Mouse (Mus musculus): ENCODE measurements around the gene Ano10. TPM values are rescaled to one million over a fixed set of nuclear protein-coding genes. Genes with fewer than 3 reads are reported as not detected.

Ano10 gene
- polyA plus RNA-seq, 1 experiment: 62.4 TPM

DNA sequence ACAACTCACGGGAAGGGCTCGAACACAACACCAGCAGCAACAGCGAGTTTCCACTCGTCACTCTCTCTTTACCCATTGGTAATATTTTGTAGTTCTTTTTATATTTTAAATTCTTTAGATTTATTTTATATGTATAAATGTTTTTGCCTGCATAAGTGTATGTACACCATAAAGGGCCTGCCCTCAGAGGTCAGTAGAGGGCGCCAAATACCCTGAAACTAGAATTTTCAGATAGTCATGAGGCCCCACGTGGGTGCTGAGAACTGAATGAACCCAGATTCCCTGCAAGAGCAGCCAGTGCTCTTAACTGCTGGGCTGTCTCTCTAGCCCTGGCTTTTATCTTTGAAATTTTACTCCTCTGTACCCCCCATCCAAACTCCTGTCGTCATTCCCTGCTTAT is 89.7 kb downstream of the Ano10 start:
- TF ChIP-seq POLR2A (IDR thresholded peaks at IDR 0.05; ENCODE audit: borderline replicate concordance, control insufficient read depth, low read depth, low read length) (no peak), CTCF (IDR thresholded peaks at IDR 0.05; ENCODE audit: control insufficient read depth, insufficient read depth, low read length) (peak; percentile 21; the same call in 1 of the 2 replicates)
- no peak overlapping the region for H3K4me3 ChIP-seq (replicated peaks; ENCODE audit: control insufficient read depth, low read depth, low read length)
- no peak overlapping the region for H3K27ac ChIP-seq (ENCODE audit: control insufficient read depth, insufficient read depth, low read depth, low read length, poor library complexity)
- no peaks in the 10 kb centered on the region for H3K4me1 ChIP-seq (ENCODE audit: control insufficient read depth, insufficient read depth, low read length)
- WGBS: 77% methylated on average over 7 of the region's 7 CpGs

- Histone ChIP-seq H3K4me1 (ENCODE audit: control insufficient read depth, insufficient read depth, low read length) (no peaks in the 10 kb centered on the region), H3K4me3 (replicated peaks; ENCODE audit: control insufficient read depth, low read depth, low read length) (no peak overlapping the region), H3K27ac (ENCODE audit: control insufficient read depth, insufficient read depth, low read depth, low read length, poor library complexity) (no peak overlapping the region)
- WGBS: 82% methylated on average over 6 of the region's 6 CpGs
- TF ChIP-seq CTCF (IDR thresholded peaks at IDR 0.05; ENCODE audit: control insufficient read depth, insufficient read depth, low read length) (peak; percentile 38; the same call in 1 of the 2 replicates), POLR2A (IDR thresholded peaks at IDR 0.05; ENCODE audit: borderline replicate concordance, control insufficient read depth, low read depth, low read length) (no peak)
Observed at GRCm38 (mm10) chr9:122199253-122199652, 95.0 kb downstream of the Ano10 start.

DNA sequence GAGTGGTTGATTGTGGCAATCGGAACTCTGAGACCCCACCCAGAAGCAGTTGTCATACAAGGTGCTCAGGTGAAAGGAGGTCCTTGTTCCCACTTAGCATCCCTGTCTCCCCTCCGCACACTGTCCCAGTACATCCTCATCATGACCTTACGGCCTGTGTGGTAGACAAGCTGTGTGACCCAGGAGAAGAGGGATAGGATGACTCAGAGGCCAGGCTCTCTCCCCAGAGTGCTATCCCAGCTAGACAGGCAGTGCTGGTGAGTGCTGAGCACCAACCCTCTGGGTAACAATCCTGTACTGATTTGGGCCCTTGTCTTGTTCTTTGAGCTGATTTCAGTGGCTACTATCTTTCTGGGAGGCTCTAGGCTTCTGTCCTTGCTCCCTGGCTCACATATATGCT is 95.6 kb downstream of the Ano10 start:
- Histone ChIP-seq H3K4me3 (replicated peaks; ENCODE audit: control insufficient read depth, low read depth, low read length) (no peak overlapping the region), H3K4me1 (ENCODE audit: control insufficient read depth, insufficient read depth, low read length) (no peaks in the 10 kb centered on the region), H3K27ac (ENCODE audit: control insufficient read depth, insufficient read depth, low read depth, low read length, poor library complexity) (no peak overlapping the region)
- TF ChIP-seq CTCF (IDR thresholded peaks at IDR 0.05; ENCODE audit: control insufficient read depth, insufficient read depth, low read length) (no peak), POLR2A (IDR thresholded peaks at IDR 0.05; ENCODE audit: borderline replicate concordance, control insufficient read depth, low read depth, low read length) (no peak)
- 90% methylated on average over 3 of the region's 3 CpGs for WGBS

DNA sequence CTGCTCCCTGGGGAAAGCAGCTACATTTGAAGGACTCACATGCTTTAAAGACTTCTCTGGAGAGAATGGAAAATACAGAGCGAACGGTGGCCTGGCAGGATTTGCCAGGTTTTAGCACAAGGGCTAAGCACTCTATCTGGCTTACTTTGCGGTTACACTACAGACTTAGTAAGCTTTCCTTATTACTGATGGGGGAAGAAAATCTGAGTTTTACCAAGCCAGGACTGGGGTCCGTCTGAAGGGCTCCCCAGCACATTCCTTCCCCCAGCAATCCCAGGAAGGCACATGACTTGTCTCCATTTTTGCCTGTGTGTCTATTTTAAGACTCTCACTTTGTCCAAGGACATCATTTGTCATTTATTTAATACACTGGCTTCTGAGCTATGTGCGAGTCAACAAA is 97.2 kb downstream of the Ano10 start:
- WGBS: 85% methylated on average over 5 of the region's 5 CpGs
- TF ChIP-seq CTCF (IDR thresholded peaks at IDR 0.05; ENCODE audit: control insufficient read depth, insufficient read depth, low read length): no peak
- TF ChIP-seq POLR2A (IDR thresholded peaks at IDR 0.05; ENCODE audit: borderline replicate concordance, control insufficient read depth, low read depth, low read length): no peak
- no peak overlapping the region for H3K27ac ChIP-seq (ENCODE audit: control insufficient read depth, insufficient read depth, low read depth, low read length, poor library complexity)
- H3K4me1 ChIP-seq (ENCODE audit: control insufficient read depth, insufficient read depth, low read length): no peaks in the 10 kb centered on the region
- no peak overlapping the region for H3K4me3 ChIP-seq (replicated peaks; ENCODE audit: control insufficient read depth, low read depth, low read length)

DNA sequence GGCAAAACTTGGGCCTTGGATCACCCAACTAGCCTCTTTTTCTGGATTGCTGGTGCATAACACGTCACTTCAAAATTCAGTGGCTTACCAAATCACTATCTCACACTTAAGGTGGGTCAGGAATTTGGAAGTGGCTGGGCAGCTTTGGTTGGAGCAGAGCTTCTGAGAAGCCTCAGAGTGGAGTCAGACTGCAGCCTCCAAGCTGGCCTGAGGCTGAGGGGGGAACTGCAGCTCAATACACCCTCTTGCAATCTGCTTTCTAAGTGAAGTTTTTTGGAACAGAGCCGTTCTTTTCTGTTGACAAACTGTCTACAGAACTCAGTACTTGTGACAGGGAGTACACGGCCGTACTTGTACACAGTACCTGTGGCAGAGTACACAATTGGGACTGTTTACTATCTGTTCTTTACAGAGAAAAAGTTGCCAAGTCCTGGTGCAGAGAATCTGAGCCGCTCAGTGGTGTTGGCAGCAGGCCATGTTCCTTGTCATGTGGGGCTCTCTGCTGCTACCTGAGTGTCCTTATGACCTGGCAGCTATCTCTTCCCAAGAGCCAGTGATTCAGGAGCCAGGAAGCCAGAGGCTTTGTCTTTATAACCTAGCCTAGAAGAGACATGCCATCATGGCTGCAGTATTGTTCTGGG is 99.1 kb downstream of the Ano10 start:
- 73% methylated on average over 5 of the region's 5 CpGs for WGBS
- Histone ChIP-seq H3K4me3 (replicated peaks; ENCODE audit: control insufficient read depth, low read depth, low read length) (no peak overlapping the region), H3K4me1 (ENCODE audit: control insufficient read depth, insufficient read depth, low read length) (no peaks in the 10 kb centered on the region), H3K27ac (ENCODE audit: control insufficient read depth, insufficient read depth, low read depth, low read length, poor library complexity) (no peak overlapping the region)
- TF ChIP-seq CTCF (IDR thresholded peaks at IDR 0.05; ENCODE audit: control insufficient read depth, insufficient read depth, low read length): no peak
- TF ChIP-seq POLR2A (IDR thresholded peaks at IDR 0.05; ENCODE audit: borderline replicate concordance, control insufficient read depth, low read depth, low read length): no peak

DNA sequence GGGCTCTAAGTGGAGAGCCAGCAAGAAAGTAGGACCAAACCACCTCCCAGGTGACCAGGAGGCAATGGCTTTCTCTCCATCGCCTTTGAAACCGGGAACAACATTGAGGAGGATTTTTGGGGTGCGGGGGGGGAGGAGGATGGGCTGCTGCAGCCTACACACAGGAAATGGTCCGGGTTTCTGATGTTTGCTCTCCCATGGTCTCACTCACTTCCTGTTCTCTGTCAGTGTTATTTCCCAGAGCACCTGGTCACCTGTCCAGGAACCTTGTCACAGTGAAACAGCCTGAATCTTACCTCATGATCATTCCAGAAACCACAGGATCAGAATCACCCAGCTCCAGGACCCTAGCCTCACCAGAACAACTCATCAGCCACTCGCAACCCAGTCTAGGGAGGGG is 100.4 kb downstream of the Ano10 start:
- 55% methylated on average over 5 of the region's 5 CpGs for WGBS
- Histone ChIP-seq H3K4me1 (ENCODE audit: control insufficient read depth, insufficient read depth, low read length) (no peaks in the 10 kb centered on the region), H3K27ac (ENCODE audit: control insufficient read depth, insufficient read depth, low read depth, low read length, poor library complexity) (no peak overlapping the region), H3K4me3 (replicated peaks; ENCODE audit: control insufficient read depth, low read depth, low read length) (no peak overlapping the region)
- TF ChIP-seq POLR2A (IDR thresholded peaks at IDR 0.05; ENCODE audit: borderline replicate concordance, control insufficient read depth, low read depth, low read length): no peak
- TF ChIP-seq CTCF (IDR thresholded peaks at IDR 0.05; ENCODE audit: control insufficient read depth, insufficient read depth, low read length): no peak

DNA sequence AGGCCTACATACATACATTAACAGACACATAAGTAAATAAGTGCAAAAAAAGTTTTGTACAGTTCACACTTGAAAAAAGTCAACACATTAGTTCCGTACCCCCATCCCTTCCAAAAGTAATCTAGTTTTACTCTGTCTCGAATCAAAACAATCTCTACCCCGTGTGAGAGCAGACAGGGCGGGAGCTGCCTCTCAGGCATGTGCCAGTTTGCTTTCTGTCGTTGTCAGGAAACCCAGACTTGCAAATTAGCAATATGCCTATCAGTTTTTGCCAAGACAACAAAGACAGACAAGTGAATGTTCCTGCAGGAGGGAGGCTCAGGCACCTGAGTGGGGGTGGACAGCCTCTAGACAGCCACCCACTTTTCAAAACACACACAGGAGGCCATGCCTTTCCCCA is 100.9 kb downstream of the Ano10 start:
- Histone ChIP-seq H3K27ac (ENCODE audit: control insufficient read depth, insufficient read depth, low read depth, low read length, poor library complexity) (no peak overlapping the region), H3K4me3 (replicated peaks; ENCODE audit: control insufficient read depth, low read depth, low read length) (no peak overlapping the region), H3K4me1 (ENCODE audit: control insufficient read depth, insufficient read depth, low read length) (no peaks in the 10 kb centered on the region)
- no peak for TF ChIP-seq CTCF (IDR thresholded peaks at IDR 0.05; ENCODE audit: control insufficient read depth, insufficient read depth, low read length)
- no peak for TF ChIP-seq POLR2A (IDR thresholded peaks at IDR 0.05; ENCODE audit: borderline replicate concordance, control insufficient read depth, low read depth, low read length)
- 51% methylated on average over 5 of the region's 5 CpGs for WGBS

- Histone ChIP-seq H3K4me3 (replicated peaks; ENCODE audit: control insufficient read depth, low read depth, low read length) (no peak overlapping the region), H3K4me1 (ENCODE audit: control insufficient read depth, insufficient read depth, low read length) (no peaks in the 10 kb centered on the region; the same call in 1 of the 2 replicates), H3K27ac (ENCODE audit: control insufficient read depth, insufficient read depth, low read depth, low read length, poor library complexity) (no peak overlapping the region)
- WGBS: 5% methylated on average over 1 of the region's 1 CpGs
- TF ChIP-seq POLR2A (IDR thresholded peaks at IDR 0.05; ENCODE audit: borderline replicate concordance, control insufficient read depth, low read depth, low read length) (no peak), CTCF (IDR thresholded peaks at IDR 0.05; ENCODE audit: control insufficient read depth, insufficient read depth, low read length) (peak; percentile 37; the same call in 1 of the 2 replicates)
Observed at GRCm38 (mm10) chr9:122188724-122189123, 105.5 kb downstream of the Ano10 start.

All from bone marrow, adult 2 months (tissue).